Mouse (Mus musculus) embryonic facial prominence, embryonic 11.5 days (tissue): ENCODE data around the gene Lpar5. TPM values are rescaled to one million over a fixed set of nuclear protein-coding genes. Genes with fewer than 3 reads are reported as not detected.
"Not testable (repeated sequence)": the region's sequence is repeated elsewhere in the genome, so short reads cannot be mapped to it uniquely, and the experiment has no call there.

Source experiments
- ATAC-seq: fragments of 200-750 bp; cut with Nextera tagmentation; replicated peaks from 2 replicates; pipeline ENCODE4 v1.8.0; 2017; ENCODE audit warnings: low read depth; ENCODE audit not compliant: insufficient number of reproducible peaks, low FRiP score, low TSS enrichment
- DNase-seq: peaks from one replicate; pipeline ENCODE4 v3.0.0-alpha.2; 2015; ENCODE audit warnings: low spot score
- H3K27ac ChIP-seq: fragments of 300-500 bp; sonication (generic); replicated peaks from 2 replicates; pipeline ENCODE4 v1.5.1; 2014; ENCODE audit warnings: mild to moderate bottlenecking, low read depth, low read length, control low read depth
- H3K27me3 ChIP-seq: fragments of 300-500 bp; sonication (generic); 2 replicates; pipeline ENCODE4 v1.6.1; 2014; ENCODE audit warnings: mild to moderate bottlenecking, low read length, moderate library complexity, mixed read lengths; ENCODE audit not compliant: control insufficient read depth, insufficient read depth
- H3K36me3 ChIP-seq: fragments of 300-500 bp; sonication (generic); replicated peaks from 2 replicates; pipeline ENCODE4 v1.6.1; 2014; ENCODE audit warnings: low read depth, mild to moderate bottlenecking, low read length, moderate library complexity, mixed read lengths; ENCODE audit not compliant: control insufficient read depth, insufficient read depth
- H3K4me1 ChIP-seq: fragments of 300-500 bp; sonication (generic); 2 replicates; pipeline ENCODE4 v1.6.1; 2014; ENCODE audit warnings: low read length, mixed read lengths; ENCODE audit not compliant: control insufficient read depth, insufficient read depth
- H3K4me2 ChIP-seq: fragments of 300-500 bp; sonication (generic); 2 replicates; pipeline ENCODE4 v1.6.1; 2014; ENCODE audit warnings: low read depth, mild to moderate bottlenecking, control low read depth, low read length, moderate library complexity
- H3K4me3 ChIP-seq: fragments of 300-500 bp; sonication (generic); 2 replicates; pipeline ENCODE4 v1.5.1; 2014; ENCODE audit warnings: low read depth, low read length, control low read depth
- H3K9ac ChIP-seq: fragments of 300-500 bp; sonication (generic); replicated peaks from 2 replicates; pipeline ENCODE4 v1.6.1; 2014; ENCODE audit warnings: mild to moderate bottlenecking, control low read depth, low read length
- H3K9me3 ChIP-seq: fragments of 300-500 bp; sonication (generic); replicated peaks from 2 replicates; pipeline ENCODE4 v1.6.1; 2016; ENCODE audit warnings: mild to moderate bottlenecking, low read length, inconsistent platforms, mixed read lengths; ENCODE audit not compliant: control insufficient read depth
- WGBS: fragments of 180-500 bp; shearing (Covaris S2); extraction: QIAGEN DNeasy Blood & Tissue Kit; methylation state at CpG from one replicate; pipeline ENCODE4 v1.1.7; 2014; 5-methylcytosine and 5-hydroxymethylcytosine counted together
- polyA plus RNA-seq: library from polyadenylated mRNA; unstranded; fragments of >200 nt; fragmentation: Nextera tagmentation; extraction: Ambion mirVana; gene quantifications from 2 replicates; pipeline ENCODE4 v1.2.1, GENCODE M21; 2014

The Lpar5 gene
- polyA plus RNA-seq, 1 experiment from 2014 or later, result 0.49 TPM

- Histone ChIP-seq H3K27ac (no peak overlapping the region), H3K9me3 (no peaks in the 10 kb centered on the region), H3K4me3 (no peak overlapping the region), H3K4me2 (no peak overlapping the region), H3K9ac (no peak overlapping the region), H3K4me1 (no peaks in the 10 kb centered on the region), H3K27me3 (no peaks in the 10 kb centered on the region), H3K36me3 (peaks cover 6% of the 10 kb centered on the region; the same call in 1 of the 2 replicates)
- ATAC-seq, result no peak
- no peak for DNase-seq
- 94% methylated on average over 7 of the region's 7 CpGs for WGBS
Measured at GRCm38 (mm10) chr6:125042081-125042480, 25.6 kb upstream of the Lpar5 start.

- Histone ChIP-seq H3K4me2 (no peak overlapping the region), H3K4me3 (no peak overlapping the region), H3K27ac (no peak overlapping the region), H3K9ac (no peak overlapping the region), H3K36me3 (peaks cover 12% of the 10 kb centered on the region), H3K9me3 (no peaks in the 10 kb centered on the region), H3K4me1 (no peaks in the 10 kb centered on the region), H3K27me3 (no peaks in the 10 kb centered on the region)
- 47% methylated on average over 5 of the region's 5 CpGs for WGBS
- peak; percentile 85 for DNase-seq
- ATAC-seq, result no peak
Measured at GRCm38 (mm10) chr6:125046691-125047090, 21.0 kb upstream of the Lpar5 start.

GRCm38 (mm10) chr6:125049678-125050077 lies 18.0 kb upstream of the Lpar5 start, which contains the start of gene Acrbp:
Gene Acrbp (plus strand): TSS chr6:125049689.
- 27% methylated on average over 20 of the region's 20 CpGs for WGBS
- Histone ChIP-seq H3K4me1 (no peaks in the 10 kb centered on the region), H3K4me3 (no peak within 1 kb of the TSS), H3K27ac (no peak within 1 kb of the TSS), H3K27me3 (no peaks in the 10 kb centered on the region), H3K9ac (no peak within 1 kb of the TSS), H3K4me2 (no peak within 1 kb of the TSS), H3K9me3 (no peaks in the 10 kb centered on the region), H3K36me3 (peaks cover 9% of the 10 kb centered on the region)
- no peak for DNase-seq
- ATAC-seq, result 0 out of 2 replicates have a peak, but pooled peaks have one; percentile 22

- DNase-seq, result no peak
- Histone ChIP-seq H3K4me2 (no peak overlapping the region), H3K36me3 (peaks cover 9% of the 10 kb centered on the region), H3K9me3 (no peaks in the 10 kb centered on the region), H3K27me3 (no peaks in the 10 kb centered on the region), H3K4me1 (no peaks in the 10 kb centered on the region), H3K27ac (no peak overlapping the region), H3K4me3 (no peak overlapping the region), H3K9ac (no peak overlapping the region)
- 70% methylated on average over 5 of the region's 5 CpGs for WGBS
- no peak for ATAC-seq
Measured at GRCm38 (mm10) chr6:125051237-125051636, 16.5 kb upstream of the Lpar5 start.

GRCm38 (mm10) chr6:125061493-125061892 lies 6.2 kb upstream of the Lpar5 start:
- no peaks in the 10 kb centered on the region for H3K36me3 ChIP-seq
- DNase-seq (peak; percentile 29), ATAC-seq (peak; percentile 69; the same call in 1 of the 2 replicates)
- no peak overlapping the region for H3K27ac ChIP-seq
- H3K4me3 ChIP-seq, result no peak overlapping the region
- WGBS, result 28% methylated on average over 6 of the region's 6 CpGs
- H3K4me1 ChIP-seq, result no peaks in the 10 kb centered on the region
- H3K9me3 ChIP-seq, result no peaks in the 10 kb centered on the region
- no peak overlapping the region for H3K4me2 ChIP-seq
- H3K27me3 ChIP-seq, result no peaks in the 10 kb centered on the region
- no peak overlapping the region; the same call in 1 of the 2 replicates for H3K9ac ChIP-seq

GRCm38 (mm10) chr6:125062511-125062910 lies 5.2 kb upstream of the Lpar5 start:
- ATAC-seq (no peak), DNase-seq (no peak)
- no peak overlapping the region for H3K9ac ChIP-seq
- H3K9me3 ChIP-seq, result no peaks in the 10 kb centered on the region
- no peak overlapping the region for H3K4me2 ChIP-seq
- H3K27ac ChIP-seq, result no peak overlapping the region
- no peaks in the 10 kb centered on the region for H3K27me3 ChIP-seq
- 80% methylated on average over 5 of the region's 5 CpGs for whole genome bisulfite sequencing
- H3K4me3 ChIP-seq, result no peak overlapping the region
- H3K36me3 ChIP-seq, result no peaks in the 10 kb centered on the region
- H3K4me1 ChIP-seq, result no peaks in the 10 kb centered on the region

GRCm38 (mm10) chr6:125063906-125064305 lies 3.8 kb upstream of the Lpar5 start:
- H3K36me3 ChIP-seq, result no peaks in the 10 kb centered on the region
- WGBS, result 83% methylated on average over 6 of the region's 6 CpGs

GRCm38 (mm10) chr6:125065223-125065622 lies 2.5 kb upstream of the Lpar5 start:
- not testable (repeated sequence) for H3K4me2 ChIP-seq, H3K36me3 ChIP-seq, H3K9ac ChIP-seq, H3K4me3 ChIP-seq, DNase-seq, H3K4me1 ChIP-seq, H3K27me3 ChIP-seq, H3K27ac ChIP-seq, ATAC-seq, H3K9me3 ChIP-seq
- no CpG with 5 or more reads among the region's 1 CpGs for WGBS

More at GRCm38 (mm10) chr6:125063906-125064305, 3.8 kb upstream of the Lpar5 start:
- no peaks in the 10 kb centered on the region for H3K4me1 ChIP-seq
- no peak for DNase-seq
- H3K9ac ChIP-seq, result no peak overlapping the region
- no peaks in the 10 kb centered on the region for H3K9me3 ChIP-seq
- no peak overlapping the region for H3K4me2 ChIP-seq
- no peaks in the 10 kb centered on the region for H3K27me3 ChIP-seq
- H3K4me3 ChIP-seq, result no peak overlapping the region
- no peak overlapping the region for H3K27ac ChIP-seq
- no peak for ATAC-seq
